Mouse (Mus musculus) kidney, embryonic 15.5 days (tissue): Measurements from ENCODE around the gene Itgb2. TPM values are rescaled to one million over a fixed set of nuclear protein-coding genes. Genes with fewer than 3 reads are reported as not detected.

ENCODE experiments used
- ATAC-seq: fragments of 200-750 bp; cut with Nextera tagmentation; replicated peaks from 2 replicates; pipeline ENCODE4 v1.8.0; 2017; ENCODE audit warnings: moderate TSS enrichment; ENCODE audit not compliant: low FRiP score
- H3K27ac ChIP-seq: fragments of 300-500 bp; sonication (generic); 2 replicates; pipeline ENCODE4 v1.5.1; 2015; ENCODE audit warnings: mild to moderate bottlenecking, inconsistent platforms
- H3K27me3 ChIP-seq: fragments of 300-500 bp; sonication (generic); 2 replicates; pipeline ENCODE4 v1.6.1; 2015; ENCODE audit warnings: inconsistent platforms
- H3K36me3 ChIP-seq: fragments of 300-500 bp; sonication (generic); 2 replicates; pipeline ENCODE4 v1.6.1; 2015; ENCODE audit warnings: inconsistent platforms
- H3K4me1 ChIP-seq: fragments of 300-500 bp; sonication (generic); 2 replicates; pipeline ENCODE4 v1.6.1; 2015; ENCODE audit warnings: inconsistent platforms
- H3K4me2 ChIP-seq: fragments of 300-500 bp; sonication (generic); 2 replicates; pipeline ENCODE4 v1.6.1; 2015; ENCODE audit warnings: moderate library complexity, mild to moderate bottlenecking, inconsistent platforms
- H3K4me3 ChIP-seq: fragments of 300-500 bp; sonication (generic); replicated peaks from 2 replicates; pipeline ENCODE4 v1.5.1; 2015; ENCODE audit warnings: mild to moderate bottlenecking, inconsistent platforms
- H3K9ac ChIP-seq: fragments of 300-500 bp; sonication (generic); 2 replicates; pipeline ENCODE4 v1.6.1; 2015; ENCODE audit warnings: mild to moderate bottlenecking, inconsistent platforms
- H3K9me3 ChIP-seq: fragments of 300-500 bp; sonication (generic); replicated peaks from 2 replicates; pipeline ENCODE4 v1.6.1; 2016; ENCODE audit warnings: inconsistent platforms
- WGBS: fragments of 180-500 bp; shearing (Covaris S2); methylation state at CpG from one replicate; pipeline ENCODE4 v1.1.7; 2015; ENCODE audit warnings: mixed read lengths; 5-methylcytosine and 5-hydroxymethylcytosine counted together
- polyA plus RNA-seq: library from polyadenylated mRNA; unstranded; fragments of >200 nt; fragmentation: Nextera tagmentation; extraction: Ambion mirVana; gene quantifications from 2 replicates; pipeline ENCODE4 v1.2.1, GENCODE M21; 2015

Gene Itgb2
- polyA plus RNA-seq, 1 experiment from 2014 or later = 2.3 TPM

DNA sequence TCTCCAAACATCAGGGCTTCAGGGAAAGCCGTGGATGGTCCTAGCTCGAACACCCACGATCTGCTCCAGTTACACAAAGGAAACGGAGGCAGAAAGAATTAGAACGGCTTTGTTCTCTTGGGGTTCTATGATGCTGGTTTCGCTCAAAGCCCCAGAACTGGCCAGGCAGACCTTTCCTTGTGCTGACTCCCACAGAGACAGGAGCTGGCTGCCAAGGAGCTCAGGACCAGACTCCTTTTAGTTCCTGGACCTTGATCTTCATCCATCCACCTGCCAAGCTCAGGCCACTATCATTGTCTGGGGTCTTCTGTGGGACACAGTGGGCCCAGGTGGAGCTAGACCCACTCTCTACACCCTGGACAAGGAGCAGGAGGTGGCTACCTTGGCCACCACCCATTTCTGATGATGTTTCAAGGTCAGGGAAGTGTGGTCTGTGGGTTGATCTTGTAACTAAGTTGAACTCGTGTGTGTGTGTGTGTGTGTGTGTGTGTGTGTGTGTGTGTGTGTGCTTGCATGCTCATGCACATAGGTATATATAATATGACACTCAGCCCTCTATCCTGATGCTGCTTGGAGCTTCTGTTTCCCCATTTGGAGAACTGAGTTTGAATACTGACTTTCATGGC, 9.4 kb downstream of the Itgb2 start:
- no peak overlapping the region for H3K27ac ChIP-seq
- H3K9me3 ChIP-seq = no peaks in the 10 kb centered on the region
- H3K4me1 ChIP-seq = no peaks in the 10 kb centered on the region
- WGBS = 67% methylated on average over 7 of the region's 7 CpGs
- H3K4me2 ChIP-seq = no peak overlapping the region
- H3K27me3 ChIP-seq = no peaks in the 10 kb centered on the region
- H3K4me3 ChIP-seq = no peak overlapping the region
- no peak overlapping the region for H3K9ac ChIP-seq
- no peak for ATAC-seq
- H3K36me3 ChIP-seq = no peaks in the 10 kb centered on the region

DNA sequence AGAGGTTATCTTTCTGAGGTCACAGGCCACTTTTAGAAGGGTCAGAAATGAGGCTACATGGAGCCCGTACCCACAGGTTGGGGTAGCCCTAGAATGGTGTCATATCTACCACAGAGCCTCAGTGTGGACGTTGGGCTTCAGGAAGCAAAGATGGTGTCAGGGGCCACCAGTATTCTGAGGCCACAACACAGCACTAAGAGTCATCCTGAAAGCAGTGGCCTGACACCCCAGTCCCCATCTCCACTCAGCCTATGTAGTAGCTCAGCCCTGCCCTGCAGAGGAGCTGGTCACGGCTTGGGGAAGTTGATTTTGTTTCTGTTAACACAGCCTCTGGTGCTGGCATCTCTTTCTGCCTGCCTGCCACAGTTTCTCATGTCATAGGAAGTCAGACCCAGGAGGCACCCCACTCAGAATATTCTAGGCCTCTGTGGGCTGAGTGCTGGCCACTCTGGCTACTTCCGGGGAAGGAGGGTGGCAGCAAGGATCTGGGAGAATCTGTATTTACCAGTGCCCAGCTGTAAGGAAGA, 10.6 kb downstream of the Itgb2 start:
- no peak for ATAC-seq

DNA sequence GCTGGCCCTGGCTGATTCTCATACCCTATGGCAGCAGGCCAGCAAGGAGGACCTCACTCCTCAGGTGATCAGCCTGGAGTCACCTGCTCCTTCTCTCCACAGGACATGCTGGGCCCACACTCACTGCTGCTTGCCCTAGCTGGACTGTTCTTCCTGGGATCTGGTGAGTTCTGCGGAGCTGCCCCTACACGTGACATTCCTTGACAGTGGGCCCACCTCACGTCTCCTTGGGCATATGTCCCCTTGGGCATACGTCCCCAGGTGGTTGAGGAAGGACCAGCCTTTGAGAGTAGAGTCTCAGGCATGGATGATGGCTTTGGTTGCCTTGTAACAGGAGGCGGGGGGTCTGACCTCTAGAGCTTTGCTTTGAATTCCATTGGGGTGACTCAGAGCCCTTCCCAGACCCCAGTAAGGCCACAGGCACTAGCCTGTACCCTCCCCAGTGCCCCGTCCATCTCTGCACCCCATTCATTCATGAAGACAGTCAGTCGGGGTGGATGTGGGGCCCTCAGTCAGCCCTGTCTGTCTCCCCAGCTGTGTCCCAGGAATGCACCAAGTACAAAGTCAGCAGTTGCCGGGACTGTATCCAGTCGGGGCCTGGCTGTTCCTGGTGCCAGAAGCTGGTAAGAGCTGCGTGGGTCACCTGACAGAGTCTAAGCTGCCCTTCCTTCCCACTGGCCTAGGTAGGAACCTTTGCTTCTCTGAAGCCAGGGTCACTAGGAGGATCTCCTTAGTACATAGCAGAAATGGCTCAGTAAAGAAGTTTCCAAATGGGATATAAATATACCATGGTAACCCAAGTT, 12.0 kb downstream of the Itgb2 start:
- Histone ChIP-seq H3K4me1 (no peaks in the 10 kb centered on the region), H3K4me3 (no peak overlapping the region), H3K36me3 (no peaks in the 10 kb centered on the region), H3K27me3 (no peaks in the 10 kb centered on the region), H3K9ac (no peak overlapping the region), H3K27ac (no peak overlapping the region), H3K9me3 (no peaks in the 10 kb centered on the region), H3K4me2 (no peak overlapping the region)
- ATAC-seq = no peak
- WGBS = 78% methylated on average over 10 of the region's 10 CpGs

More for the DNA sequence above, 10.6 kb downstream of the Itgb2 start:
- H3K27me3 ChIP-seq = no peaks in the 10 kb centered on the region
- no peak overlapping the region for H3K4me3 ChIP-seq
- WGBS = 86% methylated on average over 4 of the region's 4 CpGs
- no peaks in the 10 kb centered on the region for H3K36me3 ChIP-seq
- no peak overlapping the region for H3K4me2 ChIP-seq
- no peak overlapping the region for H3K9ac ChIP-seq
- H3K4me1 ChIP-seq = no peaks in the 10 kb centered on the region
- H3K27ac ChIP-seq = no peak overlapping the region
- no peaks in the 10 kb centered on the region for H3K9me3 ChIP-seq

DNA sequence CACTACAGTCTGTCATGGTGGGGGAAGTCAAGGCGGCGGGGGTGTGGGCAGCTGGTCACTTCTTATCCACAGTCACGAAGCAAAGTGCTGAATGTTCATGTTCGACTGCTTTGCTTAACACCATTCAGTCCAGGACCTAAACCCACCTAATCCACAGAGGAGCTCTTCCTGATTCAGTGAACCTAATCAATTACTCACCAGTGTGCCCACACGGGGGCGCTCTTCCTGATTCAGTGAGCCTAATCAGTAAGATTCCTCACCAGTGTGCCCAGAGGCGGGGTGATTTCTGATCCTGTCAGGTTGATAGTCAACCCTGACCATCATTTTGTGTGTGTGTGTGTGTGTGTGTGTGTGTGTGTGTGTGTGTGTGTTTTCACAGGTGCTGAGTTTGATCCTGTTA, 13.2 kb downstream of the Itgb2 start:
- Histone ChIP-seq H3K9ac (no peak overlapping the region), H3K4me3 (no peak overlapping the region), H3K9me3 (no peaks in the 10 kb centered on the region), H3K36me3 (no peaks in the 10 kb centered on the region), H3K4me1 (no peaks in the 10 kb centered on the region), H3K27ac (no peak overlapping the region), H3K27me3 (no peaks in the 10 kb centered on the region), H3K4me2 (no peak overlapping the region)
- WGBS = 54% methylated on average over 7 of the region's 7 CpGs
- no peak for ATAC-seq

DNA sequence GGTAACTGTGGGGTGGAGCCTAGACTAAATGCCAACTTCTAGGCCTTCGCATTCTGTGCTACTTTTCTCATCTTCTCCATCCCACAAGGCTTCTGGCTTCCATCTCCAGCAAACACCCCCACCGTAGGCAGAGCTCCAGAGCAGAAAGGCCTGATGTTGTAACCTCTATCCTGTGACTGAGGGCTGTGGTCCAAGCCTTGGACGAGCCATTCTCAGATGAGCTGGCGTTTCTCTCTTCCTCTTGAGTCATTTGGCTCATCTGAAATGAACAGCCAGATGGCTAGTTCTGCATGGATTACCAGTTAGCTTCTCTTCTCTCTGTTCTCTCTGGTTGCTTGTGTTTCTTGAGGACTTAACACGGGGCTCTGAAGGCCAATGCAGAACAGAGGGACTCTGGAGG, 14.9 kb downstream of the Itgb2 start:
- H3K36me3 ChIP-seq = no peaks in the 10 kb centered on the region
- no peak overlapping the region for H3K27ac ChIP-seq
- H3K4me2 ChIP-seq = no peak overlapping the region
- no peak for ATAC-seq
- no peak overlapping the region for H3K4me3 ChIP-seq
- H3K27me3 ChIP-seq = no peaks in the 10 kb centered on the region
- H3K9ac ChIP-seq = no peak overlapping the region
- WGBS = 75% methylated on average over 5 of the region's 5 CpGs
- no peaks in the 10 kb centered on the region for H3K4me1 ChIP-seq
- no peaks in the 10 kb centered on the region for H3K9me3 ChIP-seq

DNA sequence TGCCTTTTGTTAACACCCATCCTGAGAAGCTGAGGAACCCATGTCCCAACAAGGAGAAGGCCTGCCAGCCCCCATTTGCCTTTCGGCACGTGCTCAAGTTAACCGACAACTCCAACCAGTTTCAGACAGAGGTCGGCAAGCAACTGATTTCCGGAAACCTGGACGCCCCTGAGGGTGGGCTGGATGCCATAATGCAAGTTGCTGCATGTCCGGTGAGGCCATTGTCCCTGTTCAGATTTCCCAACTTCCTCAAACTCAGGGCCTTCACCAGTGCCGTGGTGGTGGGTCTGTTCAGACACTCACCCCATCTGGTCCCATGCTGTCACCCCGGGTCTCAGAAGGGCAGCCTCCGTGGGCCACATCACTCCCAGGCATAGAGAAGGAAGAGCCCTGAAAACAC, 18.5 kb downstream of the Itgb2 start:
- H3K27ac ChIP-seq = no peak overlapping the region
- ATAC-seq = no peak
- no peaks in the 10 kb centered on the region for H3K36me3 ChIP-seq
- H3K4me1 ChIP-seq = no peaks in the 10 kb centered on the region
- H3K9ac ChIP-seq = no peak overlapping the region
- H3K27me3 ChIP-seq = no peaks in the 10 kb centered on the region
- H3K4me2 ChIP-seq = no peak overlapping the region
- no peaks in the 10 kb centered on the region for H3K9me3 ChIP-seq
- H3K4me3 ChIP-seq = no peak overlapping the region
- 85% methylated on average over 10 of the region's 10 CpGs for WGBS

DNA sequence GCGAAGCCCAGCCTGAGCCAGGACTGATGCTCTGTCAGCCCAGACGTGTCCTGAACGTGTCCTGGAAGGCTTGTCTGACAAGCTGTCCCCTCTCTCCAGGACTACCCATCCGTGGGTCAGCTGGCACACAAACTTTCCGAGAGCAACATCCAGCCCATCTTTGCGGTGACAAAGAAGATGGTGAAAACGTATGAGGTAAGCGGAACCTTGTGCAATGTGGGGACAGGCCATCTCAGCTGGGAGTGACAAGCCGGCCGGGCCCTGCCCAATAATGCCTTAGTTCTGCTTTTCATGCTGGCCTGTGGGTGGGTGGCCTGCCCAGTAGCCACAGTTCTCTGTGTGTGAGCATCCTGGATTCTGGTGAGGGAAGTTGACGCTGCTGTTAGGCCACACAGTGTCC, 20.8 kb downstream of the Itgb2 start:
- Histone ChIP-seq H3K9ac (no peak overlapping the region), H3K4me3 (no peak overlapping the region), H3K4me1 (no peaks in the 10 kb centered on the region), H3K27me3 (no peaks in the 10 kb centered on the region), H3K4me2 (no peak overlapping the region), H3K36me3 (no peaks in the 10 kb centered on the region), H3K27ac (no peak overlapping the region), H3K9me3 (no peaks in the 10 kb centered on the region)
- WGBS = 80% methylated on average over 11 of the region's 11 CpGs
- no peak for ATAC-seq

DNA sequence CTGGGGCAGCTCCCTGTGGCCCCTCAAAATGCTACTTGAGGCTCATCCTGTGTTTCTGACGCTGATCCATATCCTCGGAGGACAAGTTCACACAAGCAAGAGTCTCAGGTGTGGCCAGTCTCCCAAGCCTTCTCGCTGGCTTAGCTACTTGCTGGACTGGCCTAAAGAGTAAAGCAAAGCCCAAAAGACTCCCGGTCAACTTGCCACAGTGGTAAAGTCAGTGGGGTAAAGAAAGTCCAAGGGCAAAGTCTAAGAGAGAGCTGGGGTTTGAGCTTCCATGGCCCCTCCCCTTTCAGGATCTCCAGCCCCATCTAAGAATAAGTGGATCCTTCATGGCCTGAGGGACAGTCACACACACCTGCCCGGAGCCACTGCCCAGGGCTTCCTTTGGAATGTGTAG, 22.1 kb downstream of the Itgb2 start:
- no peak overlapping the region for H3K4me3 ChIP-seq
- H3K9ac ChIP-seq = no peak overlapping the region
- no peaks in the 10 kb centered on the region for H3K36me3 ChIP-seq
- H3K9me3 ChIP-seq = no peaks in the 10 kb centered on the region
- H3K27ac ChIP-seq = no peak overlapping the region
- WGBS = 80% methylated on average over 5 of the region's 5 CpGs
- no peaks in the 10 kb centered on the region for H3K27me3 ChIP-seq
- ATAC-seq = no peak
- H3K4me1 ChIP-seq = no peaks in the 10 kb centered on the region
- H3K4me2 ChIP-seq = no peak overlapping the region

DNA sequence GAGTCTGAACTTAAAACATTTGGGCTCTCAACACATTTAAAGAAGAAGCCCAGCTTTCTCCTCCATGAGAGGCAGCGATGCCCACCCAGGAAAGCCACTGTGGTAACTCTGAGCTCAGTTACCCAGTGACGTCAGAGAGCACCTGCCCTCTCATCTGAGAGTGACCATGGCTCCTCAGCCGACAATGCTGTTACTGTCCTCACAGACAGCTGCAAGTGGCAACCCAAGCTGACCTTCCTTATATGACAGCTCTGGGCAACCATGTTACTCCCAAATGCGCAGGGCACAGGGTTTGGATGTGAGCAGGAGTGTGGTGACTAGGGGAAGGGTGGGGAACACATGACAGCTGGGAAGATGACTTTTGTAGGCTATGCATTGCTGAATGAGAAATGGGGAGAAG, 23.2 kb downstream of the Itgb2 start:
- Histone ChIP-seq H3K9ac (no peak overlapping the region), H3K9me3 (no peaks in the 10 kb centered on the region), H3K36me3 (no peaks in the 10 kb centered on the region), H3K4me1 (no peaks in the 10 kb centered on the region), H3K27ac (no peak overlapping the region), H3K4me2 (no peak overlapping the region), H3K4me3 (no peak overlapping the region), H3K27me3 (no peaks in the 10 kb centered on the region)
- 76% methylated on average over 4 of the region's 4 CpGs for WGBS
- no peak for ATAC-seq

DNA sequence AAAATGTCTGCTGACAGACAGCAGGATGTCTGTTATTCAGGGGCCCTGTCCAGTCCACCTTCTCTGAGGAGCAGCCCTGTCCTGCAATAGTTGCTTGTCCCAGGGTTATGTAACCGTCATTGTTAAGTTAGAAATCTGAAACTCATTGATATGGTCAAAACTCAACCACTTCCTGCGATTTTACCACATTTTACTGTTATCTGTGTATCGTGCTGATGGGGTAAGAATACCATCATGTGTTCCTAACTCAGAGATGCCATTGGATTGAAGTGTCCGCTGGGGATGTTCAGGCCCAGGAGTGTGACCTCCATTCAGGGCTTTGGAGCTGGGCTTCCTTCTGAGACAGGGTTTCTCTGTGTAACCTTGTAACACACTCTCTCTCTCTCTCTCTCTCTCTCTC, 24.9 kb downstream of the Itgb2 start:
- Histone ChIP-seq H3K4me1 (no peaks in the 10 kb centered on the region), H3K4me2 (no peak overlapping the region), H3K36me3 (no peaks in the 10 kb centered on the region), H3K4me3 (no peak overlapping the region), H3K9me3 (no peaks in the 10 kb centered on the region), H3K9ac (no peak overlapping the region), H3K27ac (no peak overlapping the region), H3K27me3 (no peaks in the 10 kb centered on the region)
- WGBS = 81% methylated on average over 4 of the region's 4 CpGs
- ATAC-seq = no peak

DNA sequence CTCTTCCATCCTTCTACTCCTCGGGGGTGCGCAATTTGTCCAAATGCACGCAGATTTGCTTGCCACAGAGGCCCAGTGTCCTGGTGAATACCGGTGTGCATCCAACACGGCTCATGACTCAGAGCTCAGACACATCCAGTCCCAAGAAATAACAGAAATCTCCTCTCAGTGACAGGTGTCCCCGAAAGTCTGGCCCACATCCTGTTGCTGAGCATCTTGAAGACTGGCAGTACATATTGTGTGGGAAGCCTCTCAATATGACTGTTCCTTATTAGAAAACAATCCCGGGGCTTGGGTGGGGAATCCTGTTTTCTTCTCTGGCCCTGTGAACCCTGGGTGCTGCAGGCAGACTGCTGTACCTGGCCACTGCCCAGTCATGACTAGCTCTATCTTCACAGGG, 26.6 kb downstream of the Itgb2 start:
- H3K9me3 ChIP-seq = no peaks in the 10 kb centered on the region
- WGBS = 86% methylated on average over 7 of the region's 7 CpGs
- ATAC-seq = no peak
- H3K9ac ChIP-seq = no peak overlapping the region
- no peaks in the 10 kb centered on the region for H3K36me3 ChIP-seq
- no peak overlapping the region for H3K27ac ChIP-seq
- H3K4me1 ChIP-seq = no peaks in the 10 kb centered on the region
- H3K4me3 ChIP-seq = no peak overlapping the region
- no peak overlapping the region for H3K4me2 ChIP-seq
- H3K27me3 ChIP-seq = no peaks in the 10 kb centered on the region

DNA sequence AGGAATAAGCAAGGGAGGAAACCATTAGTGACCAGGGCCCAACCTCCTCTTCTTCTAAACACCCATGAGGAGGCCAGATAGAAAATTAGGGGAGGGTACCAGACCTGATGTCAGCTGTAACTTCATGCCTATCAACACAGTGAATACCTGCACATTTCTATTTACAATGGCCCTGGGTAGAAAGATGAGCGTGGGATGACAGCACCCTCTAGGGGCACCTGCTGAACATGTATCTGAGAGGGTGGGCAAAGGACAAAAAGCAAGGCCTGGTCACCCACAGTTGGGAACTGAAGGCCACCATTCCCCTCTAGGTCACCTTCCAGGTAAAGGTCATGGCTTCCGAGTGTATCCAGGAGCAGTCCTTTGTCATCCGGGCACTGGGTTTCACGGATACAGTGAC, 27.6 kb downstream of the Itgb2 start:
- Histone ChIP-seq H3K4me2 (no peak overlapping the region), H3K27ac (no peak overlapping the region), H3K4me1 (no peaks in the 10 kb centered on the region), H3K9ac (no peak overlapping the region), H3K9me3 (no peaks in the 10 kb centered on the region), H3K36me3 (no peaks in the 10 kb centered on the region), H3K27me3 (no peaks in the 10 kb centered on the region), H3K4me3 (no peak overlapping the region)
- WGBS = 81% methylated on average over 4 of the region's 4 CpGs
- no peak for ATAC-seq
